Mouse (Mus musculus) thymus, adult 2 months (tissue): ENCODE results near the gene Pik3ca.

ENCODE experiments used
- CTCF ChIP-seq: fragments of 200-500 bp; IDR thresholded peaks from 2 replicates; pipeline ENCODE4 v1.5.1; 2012; ENCODE audit warnings: mild to moderate bottlenecking, control low read depth, low read length, moderate library complexity, borderline replicate concordance; ENCODE audit not compliant: control insufficient read depth, poor library complexity, insufficient read depth; ENCODE audit errors: extremely low read depth
- POLR2A ChIP-seq: fragments of 200-500 bp; IDR thresholded peaks from 2 replicates; pipeline ENCODE4 v1.6.1; 2012; ENCODE audit warnings: mild to moderate bottlenecking, low read length, control low read depth, moderate library complexity; ENCODE audit not compliant: control insufficient read depth, poor library complexity, insufficient read depth; ENCODE audit errors: extremely low read depth

GRCm38 (mm10) chr3:32470449-32470848 lies 73.0 kb downstream of the Pik3ca start:
- no peak for TF ChIP-seq POLR2A
- TF ChIP-seq CTCF: no peak
